Mouse (Mus musculus): ENCODE results near the gene Cd320. TPM values are rescaled to one million over a fixed set of nuclear protein-coding genes. Genes with fewer than 3 reads are reported as not detected.

The Cd320 gene
- polyA plus RNA-seq, 1 experiment: 21.6 TPM

Other genes with a start within 250 kb of the Cd320 start
- gene Zfp414, start 214.0 kb upstream of the Cd320 start, polyA plus RNA-seq (2012; ENCODE audit: insufficient read depth, insufficient read length, missing spikeins): 13.6 and 15.9 TPM in 2 replicates
- 0.59 TPM in 1 of 2 replicates, not detected in the other for gene Pram1, start 205.0 kb upstream of the Cd320 start, polyA plus RNA-seq (2012; ENCODE audit: insufficient read depth, insufficient read length, missing spikeins)
- 130 and 183 TPM in 2 replicates for gene Hnrnpm, start 156.2 kb upstream of the Cd320 start, polyA plus RNA-seq (2012; ENCODE audit: insufficient read depth, insufficient read length, missing spikeins)
- 132 and 147 TPM in 2 replicates for gene March2, start 124.4 kb upstream of the Cd320 start, polyA plus RNA-seq (2012; ENCODE audit: insufficient read depth, insufficient read length, missing spikeins)
- 73.4 and 85.4 TPM in 2 replicates for gene Rab11b, start 82.6 kb upstream of the Cd320 start, polyA plus RNA-seq (2012; ENCODE audit: insufficient read depth, insufficient read length, missing spikeins)
- gene Angptl4, start 61.3 kb upstream of the Cd320 start, polyA plus RNA-seq (2012; ENCODE audit: insufficient read depth, insufficient read length, missing spikeins): 243 and 355 TPM in 2 replicates
- 16.2 and 37.3 TPM in 2 replicates for gene Kank3, start 32.6 kb upstream of the Cd320 start, polyA plus RNA-seq (2012; ENCODE audit: insufficient read depth, insufficient read length, missing spikeins)
- gene Rps28, start 18.5 kb upstream of the Cd320 start, polyA plus RNA-seq (2012; ENCODE audit: insufficient read depth, insufficient read length, missing spikeins): 587 and 667 TPM in 2 replicates
- 1,002 and 1,055 TPM in 2 replicates for gene Ndufa7, start 18.5 kb upstream of the Cd320 start, polyA plus RNA-seq (2012; ENCODE audit: insufficient read depth, insufficient read length, missing spikeins)
- not detected in 2 replicates for gene Gm7029, start 30.7 kb downstream of the Cd320 start, polyA plus RNA-seq (2012; ENCODE audit: insufficient read depth, insufficient read length, missing spikeins)
- not detected in 2 replicates for gene Kifc1, start 47.6 kb downstream of the Cd320 start, polyA plus RNA-seq (2012; ENCODE audit: insufficient read depth, insufficient read length, missing spikeins)
- gene Platr17, start 62.0 kb downstream of the Cd320 start, polyA plus RNA-seq (2012; ENCODE audit: insufficient read depth, insufficient read length, missing spikeins): not detected in 2 replicates
- gene Daxx, start 66.3 kb downstream of the Cd320 start, polyA plus RNA-seq (2012; ENCODE audit: insufficient read depth, insufficient read length, missing spikeins): 13.6 and 26.9 TPM in 2 replicates
- gene Tapbp, start 72.8 kb downstream of the Cd320 start, polyA plus RNA-seq (2012; ENCODE audit: insufficient read depth, insufficient read length, missing spikeins): 75.7 and 99.3 TPM in 2 replicates
- gene Zbtb22, start 72.8 kb downstream of the Cd320 start, polyA plus RNA-seq (2012; ENCODE audit: insufficient read depth, insufficient read length, missing spikeins): 9.5 and 11.1 TPM in 2 replicates
- gene Rgl2, start 86.5 kb downstream of the Cd320 start, polyA plus RNA-seq (2012; ENCODE audit: insufficient read depth, insufficient read length, missing spikeins): 16.4 and 20.2 TPM in 2 replicates
- gene Pfdn6, start 97.3 kb downstream of the Cd320 start, polyA plus RNA-seq (2012; ENCODE audit: insufficient read depth, insufficient read length, missing spikeins): 83.2 and 131 TPM in 2 replicates
- gene Wdr46, start 97.6 kb downstream of the Cd320 start, polyA plus RNA-seq (2012; ENCODE audit: insufficient read depth, insufficient read length, missing spikeins): 6.6 and 10.1 TPM in 2 replicates
- 2.2 and 2.4 TPM in 2 replicates for gene B3galt4, start 108.4 kb downstream of the Cd320 start, polyA plus RNA-seq (2012; ENCODE audit: insufficient read depth, insufficient read length, missing spikeins)
- gene Vps52, start 112.7 kb downstream of the Cd320 start, polyA plus RNA-seq (2012; ENCODE audit: insufficient read depth, insufficient read length, missing spikeins): 23.9 and 29.3 TPM in 2 replicates
- gene Rps18, start 112.9 kb downstream of the Cd320 start, polyA plus RNA-seq (2012; ENCODE audit: insufficient read depth, insufficient read length, missing spikeins): 635 and 763 TPM in 2 replicates
- gene H2-K1, start 157.3 kb downstream of the Cd320 start, polyA plus RNA-seq (2012; ENCODE audit: insufficient read depth, insufficient read length, missing spikeins): 394 and 673 TPM in 2 replicates
- 10.2 and 10.3 TPM in 2 replicates for gene Ring1, start 181.6 kb downstream of the Cd320 start, polyA plus RNA-seq (2012; ENCODE audit: insufficient read depth, insufficient read length, missing spikeins)
- 214 and 236 TPM in 2 replicates for gene H2-Ke6, start 185.0 kb downstream of the Cd320 start, polyA plus RNA-seq (2012; ENCODE audit: insufficient read depth, insufficient read length, missing spikeins)
- 40.0 and 44.7 TPM in 2 replicates for gene Slc39a7, start 188.6 kb downstream of the Cd320 start, polyA plus RNA-seq (2012; ENCODE audit: insufficient read depth, insufficient read length, missing spikeins)
- gene Rxrb, start 188.7 kb downstream of the Cd320 start, polyA plus RNA-seq (2012; ENCODE audit: insufficient read depth, insufficient read length, missing spikeins): 23.6 and 38.7 TPM in 2 replicates
- gene Col11a2, start 196.3 kb downstream of the Cd320 start, polyA plus RNA-seq (2012; ENCODE audit: insufficient read depth, insufficient read length, missing spikeins): 0.38 and 1.0 TPM in 2 replicates
- not detected in 2 replicates for gene H2-Oa, start 249.2 kb downstream of the Cd320 start, polyA plus RNA-seq (2012; ENCODE audit: insufficient read depth, insufficient read length, missing spikeins)

Data from brown adipose tissue, adult 24 weeks (tissue).